Mouse (Mus musculus) bone marrow, adult 2 months (tissue): ENCODE results near the gene Dbn1. TPM values are rescaled to one million over a fixed set of nuclear protein-coding genes. Genes with fewer than 3 reads are reported as not detected.

Experiments used
- H3K27ac ChIP-seq: fragments of 200-500 bp; 2 replicates; pipeline ENCODE4 v1.5.1; 2012; ENCODE audit warnings: low read depth, mild to moderate bottlenecking, control low read depth, inconsistent platforms, low read length; ENCODE audit not compliant: control insufficient read depth, poor library complexity, insufficient read depth
- H3K4me1 ChIP-seq: fragments of 200-500 bp; 2 replicates; pipeline ENCODE4 v1.6.1; 2011; ENCODE audit warnings: low read length; ENCODE audit not compliant: control insufficient read depth, insufficient read depth
- H3K4me3 ChIP-seq: fragments of 200-500 bp; replicated peaks from 2 replicates; pipeline ENCODE3; 2011; ENCODE audit warnings: mild to moderate bottlenecking, low read depth, low read length, control low read depth; ENCODE audit not compliant: control insufficient read depth
- CTCF ChIP-seq: fragments of 200-500 bp; IDR thresholded peaks from 2 replicates; pipeline ENCODE4 v1.5.1; 2011; ENCODE audit warnings: low read length, control low read depth; ENCODE audit not compliant: control insufficient read depth, insufficient read depth
- POLR2A ChIP-seq: fragments of 200-500 bp; IDR thresholded peaks from 2 replicates; pipeline ENCODE4 v1.6.1; 2011; ENCODE audit warnings: low read depth, mild to moderate bottlenecking, control low read depth, low read length, borderline replicate concordance; ENCODE audit not compliant: control insufficient read depth
- WGBS: fragments of 180-500 bp; shearing (Covaris S2); methylation state at CpG from one replicate; pipeline ENCODE4 v1.1.7; 2018; 5-methylcytosine and 5-hydroxymethylcytosine counted together
- polyA plus RNA-seq: library from polyadenylated mRNA; stranded (reverse); fragments of >200 nt; gene quantifications from 2 replicates; pipeline ENCODE4 v1.2.4, GENCODE M21; 2011; ENCODE audit warnings: low replicate concordance; ENCODE audit not compliant: missing spikeins, insufficient read depth, insufficient read length

Gene Dbn1
- polyA plus RNA-seq, 1 experiment = 2.2 TPM

DNA sequence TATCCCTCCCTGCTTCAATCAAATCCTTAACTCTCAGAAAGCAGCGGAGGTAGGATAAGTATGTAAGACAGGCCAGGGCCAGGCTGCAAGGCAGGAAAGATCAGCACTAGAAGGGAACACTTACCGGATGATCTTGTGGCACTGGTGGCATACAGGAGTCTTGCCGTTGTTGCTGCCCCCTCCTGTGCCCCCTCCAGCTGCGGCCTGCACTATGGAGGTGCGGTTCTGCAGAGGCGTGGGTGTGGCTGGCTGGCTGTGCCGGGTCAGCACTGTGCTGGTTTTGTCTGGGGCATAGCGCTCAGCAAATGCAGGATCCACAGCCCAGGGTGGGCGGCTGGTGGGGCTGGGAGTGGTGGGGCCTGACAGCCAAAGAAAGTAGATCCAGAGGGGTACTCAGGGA, 17.9 kb upstream of the Dbn1 start:
- Histone ChIP-seq H3K27ac (no peak overlapping the region), H3K4me1 (peaks cover 1% of the 10 kb centered on the region; the same call in 1 of the 2 replicates), H3K4me3 (no peak overlapping the region)
- no peak for TF ChIP-seq POLR2A
- 91% methylated on average over 9 of the region's 9 CpGs for WGBS

GRCm38 (mm10) chr13:55504390-55504789, 16.5 kb upstream of the Dbn1 start:
- no peak overlapping the region for H3K4me3 ChIP-seq
- no peak overlapping the region for H3K27ac ChIP-seq
- TF ChIP-seq POLR2A (no peak), CTCF (no peak)
- 87% methylated on average over 5 of the region's 5 CpGs for WGBS
- no peaks in the 10 kb centered on the region for H3K4me1 ChIP-seq

- Histone ChIP-seq H3K27ac (no peak overlapping the region), H3K4me1 (no peaks in the 10 kb centered on the region), H3K4me3 (no peak overlapping the region)
- WGBS = 78% methylated on average over 8 of the region's 8 CpGs
- no peak for TF ChIP-seq CTCF
- no peak for TF ChIP-seq POLR2A
Observed at GRCm38 (mm10) chr13:55502405-55502804, 14.5 kb upstream of the Dbn1 start.

GRCm38 (mm10) chr13:55500575-55500974, 12.7 kb upstream of the Dbn1 start:
- no peaks in the 10 kb centered on the region for H3K4me1 ChIP-seq
- WGBS = 80% methylated on average over 10 of the region's 10 CpGs

DNA sequence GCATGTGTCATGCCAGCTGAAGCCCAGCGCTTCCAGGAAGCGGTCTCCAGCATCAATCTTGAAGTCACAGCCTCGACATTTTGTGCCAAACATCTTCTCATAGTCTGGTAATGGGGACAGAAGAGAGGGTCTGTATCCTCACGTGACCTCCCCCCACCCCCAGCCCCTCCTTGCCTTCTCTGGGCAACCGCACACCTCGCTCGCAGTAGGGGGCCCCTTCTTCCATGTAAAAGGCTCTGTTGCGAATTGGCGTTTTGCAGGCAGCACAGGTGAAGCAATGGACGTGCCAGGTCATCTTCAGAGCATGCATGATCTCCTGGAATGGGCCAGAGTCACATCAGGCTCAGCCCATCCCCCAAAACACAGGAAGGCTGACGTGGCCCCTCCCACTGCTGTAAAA, 11.0 kb upstream of the Dbn1 start:
- Histone ChIP-seq H3K4me3 (no peak overlapping the region), H3K4me1 (no peaks in the 10 kb centered on the region), H3K27ac (no peak overlapping the region)
- 83% methylated on average over 11 of the region's 11 CpGs for WGBS
- TF ChIP-seq POLR2A (no peak), CTCF (no peak)

More at GRCm38 (mm10) chr13:55500575-55500974, 12.7 kb upstream of the Dbn1 start:
- Histone ChIP-seq H3K27ac (no peak overlapping the region), H3K4me3 (no peak overlapping the region)
- no peak for TF ChIP-seq POLR2A
- TF ChIP-seq CTCF = no peak

DNA sequence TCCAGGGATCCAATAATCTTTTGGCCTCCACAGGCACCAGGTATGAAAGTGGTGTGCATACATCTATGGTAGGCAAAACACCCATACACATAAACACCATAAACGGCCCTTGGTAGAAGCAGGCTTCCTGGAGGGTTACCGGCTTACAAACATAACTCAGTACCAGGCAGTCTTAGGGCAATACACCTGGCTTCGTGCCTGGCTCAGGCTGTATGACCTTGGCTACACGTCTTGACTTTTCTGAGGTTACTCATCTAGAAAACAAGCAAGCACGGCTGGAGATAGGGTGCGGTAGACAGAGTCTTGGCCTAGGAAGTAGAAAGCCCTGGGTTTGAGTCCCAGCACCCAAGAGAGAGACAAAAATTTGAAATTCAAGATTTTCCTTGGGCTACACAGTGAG, 8.8 kb upstream of the Dbn1 start:
- Histone ChIP-seq H3K27ac (no peak overlapping the region), H3K4me1 (no peaks in the 10 kb centered on the region), H3K4me3 (no peak overlapping the region)
- WGBS = 83% methylated on average over 6 of the region's 6 CpGs
- TF ChIP-seq POLR2A (no peak), CTCF (no peak)

DNA sequence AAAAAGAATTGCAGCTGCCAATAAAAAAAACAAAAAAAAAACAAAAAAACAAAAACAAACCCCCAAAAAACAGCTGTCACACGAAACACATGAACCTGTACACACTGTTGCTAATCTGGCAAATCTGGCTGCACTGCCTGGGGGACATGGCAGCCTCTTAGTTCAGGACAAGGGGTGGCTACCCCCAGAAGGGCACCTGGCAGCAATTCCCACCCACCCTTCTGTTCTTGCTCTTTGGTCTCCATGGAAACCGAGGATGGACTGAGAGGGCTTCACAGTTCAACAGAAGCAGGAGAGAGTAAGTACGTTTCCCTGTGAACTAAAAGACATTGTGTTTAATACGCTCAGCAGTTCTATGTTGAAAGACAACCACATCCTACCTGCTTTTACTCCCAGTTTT, 7.8 kb upstream of the Dbn1 start:
- Histone ChIP-seq H3K4me3 (no peak overlapping the region), H3K27ac (no peak overlapping the region), H3K4me1 (no peaks in the 10 kb centered on the region)
- TF ChIP-seq POLR2A = no peak
- no peak for TF ChIP-seq CTCF
- WGBS = 73% methylated on average over 4 of the region's 4 CpGs

DNA sequence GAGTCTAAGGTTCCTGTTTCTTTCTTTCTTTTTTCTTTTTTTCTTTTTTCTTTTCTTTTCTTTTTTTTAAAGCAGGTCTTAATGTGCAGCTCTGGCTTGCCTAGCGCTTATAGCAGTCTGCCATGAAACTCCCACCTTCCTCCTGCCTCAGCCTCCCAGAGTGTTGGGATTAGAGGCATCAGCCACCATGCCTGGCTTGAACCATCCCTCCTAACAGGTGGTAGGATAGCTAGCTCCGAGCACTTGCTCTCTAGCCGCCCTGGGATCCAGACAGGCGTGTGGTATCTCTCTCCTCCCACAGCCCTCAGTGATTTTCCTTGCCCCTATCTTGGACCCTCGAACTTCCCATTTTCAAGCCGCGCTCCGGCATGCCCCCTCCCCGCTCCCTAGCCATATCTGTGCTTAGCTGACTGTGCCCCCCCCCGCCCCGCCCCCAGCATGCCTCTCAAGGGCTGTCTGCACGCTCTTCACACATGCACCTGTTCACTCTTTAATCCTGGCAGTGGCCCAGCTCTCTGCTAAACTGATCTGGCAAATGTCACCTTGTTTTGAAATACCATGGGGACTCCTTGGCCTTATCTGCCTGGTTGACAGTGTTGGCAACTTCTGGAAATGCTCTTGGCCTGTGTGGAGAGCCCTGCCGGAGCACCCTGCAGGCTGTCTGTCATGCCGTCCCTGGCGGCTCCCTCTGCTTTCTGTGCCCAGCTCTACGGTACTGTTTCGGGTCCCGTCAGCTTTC, 7.1 kb upstream of the Dbn1 start:
- TF ChIP-seq POLR2A = no peak
- TF ChIP-seq CTCF = no peak
- Histone ChIP-seq H3K4me3 (no peak overlapping the region), H3K27ac (no peak overlapping the region), H3K4me1 (no peaks in the 10 kb centered on the region)
- 17% methylated on average over 18 of the region's 18 CpGs for WGBS

GRCm38 (mm10) chr13:55494257-55494656, 6.3 kb upstream of the Dbn1 start:
- WGBS = 56% methylated on average over 2 of the region's 2 CpGs
- H3K4me1 ChIP-seq = no peaks in the 10 kb centered on the region
- no peak overlapping the region for H3K27ac ChIP-seq
- H3K4me3 ChIP-seq = no peak overlapping the region
- TF ChIP-seq POLR2A (no peak), CTCF (no peak)
